8 mouse cellular contexts compared by ENCODE assay signal in the genomic region with DNA sequence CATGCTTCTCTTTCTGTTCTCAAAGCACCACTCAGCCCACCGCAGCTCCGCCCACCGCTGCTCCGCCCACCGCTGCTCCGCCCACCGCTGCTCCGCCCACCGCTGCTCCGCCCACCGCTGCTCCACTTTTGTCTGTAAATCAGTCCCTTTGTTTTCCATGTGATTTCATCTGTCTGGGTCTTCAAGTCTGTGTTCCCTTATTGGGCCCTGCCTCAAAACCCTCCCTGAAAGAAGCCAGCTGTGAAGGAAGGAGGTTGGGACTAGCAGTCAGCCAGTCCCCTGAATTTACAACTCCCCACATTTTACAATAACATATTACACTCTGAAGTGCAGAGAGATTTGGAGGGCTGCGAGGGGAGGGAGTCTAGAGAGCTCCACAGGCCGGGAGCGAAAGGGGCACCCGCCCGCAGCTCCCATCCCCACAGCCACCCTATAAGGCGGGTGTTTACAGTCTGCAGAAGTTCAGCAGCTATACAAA. TPM values are rescaled to one million over a fixed set of nuclear protein-coding genes. Genes with fewer than 3 reads are reported as not detected.
A peak's percentile ranks its signal among the peaks of the same experiment; 100 is the strongest.
DNase-seq lines count a peak whose midpoint lies in the region; ATAC-seq lines count a peak whose summit lies in the region.
"Had no signal": no experiment of that assay in that cellular context is flagged by ENCODE, and none has a peak within 500 bp of the region (broad histone marks: within the 10 kb centered on the region; RNA-seq: fewer than 3 reads in every experiment).

No protein-coding gene starts in this region.

- peaks cover 43% of the 10 kb centered on the region for H3K4me1 ChIP-seq in heart, embryonic 10.5 days
- H3K4me1 ChIP-seq in kidney, embryonic 15.5 days = peaks cover 17% of the 10 kb centered on the region
- H3K4me1 ChIP-seq in midbrain, embryonic 16.5 days (ENCODE audit: control insufficient read depth, insufficient read depth, low read length) = no peaks in the 10 kb centered on the region

- no peak overlapping the region for H3K9ac ChIP-seq in kidney, embryonic 15.5 days
- no peak overlapping the region for H3K9ac ChIP-seq in midbrain, embryonic 16.5 days (ENCODE audit: low read depth, low read length)

- peaks cover 5% of the 10 kb centered on the region; the same call in 1 of the 2 replicates for H3K27me3 ChIP-seq in heart, embryonic 10.5 days (ENCODE audit: insufficient read depth, poor library complexity, severe bottlenecking)
- H3K27me3 ChIP-seq in kidney, embryonic 15.5 days = peaks cover 22% of the 10 kb centered on the region
- no peaks in the 10 kb centered on the region for H3K27me3 ChIP-seq in midbrain, embryonic 16.5 days (ENCODE audit: control insufficient read depth, insufficient read depth, low read depth, low read length)

- H3K27ac ChIP-seq in heart, embryonic 10.5 days = peak overlapping the region; percentile 65; the same call in 1 of the 2 replicates
- H3K27ac ChIP-seq in kidney, embryonic 15.5 days = peak overlapping the region; percentile 91
- H3K27ac ChIP-seq in midbrain, embryonic 16.5 days (ENCODE audit: low read length) = no peak overlapping the region

- no peaks in the 10 kb centered on the region for H3K9me3 ChIP-seq in heart, embryonic 10.5 days
- H3K9me3 ChIP-seq in kidney, embryonic 15.5 days (replicated peaks) = no peaks in the 10 kb centered on the region
- H3K9me3 ChIP-seq in midbrain, embryonic 16.5 days (replicated peaks; ENCODE audit: control insufficient read depth, low read length, poor library complexity, severe bottlenecking) = no peaks in the 10 kb centered on the region

- H3K4me3 ChIP-seq in heart, embryonic 10.5 days = no peak overlapping the region
- peak overlapping the region; percentile 21 for H3K4me3 ChIP-seq in kidney, embryonic 15.5 days (replicated peaks)
- H3K4me3 ChIP-seq in midbrain, embryonic 16.5 days (ENCODE audit: low read depth, low read length) = no peak overlapping the region
- H3K4me3 ChIP-seq: myocyte had no signal

- peak; percentile 90 for ATAC-seq in kidney, embryonic 15.5 days (replicated peaks; ENCODE audit: low FRiP score)
- no peak for ATAC-seq in midbrain, embryonic 16.5 days

- peak; percentile 46 for DNase-seq in WW6 (ENCODE audit: low read depth, low spot score)
- DNase-seq in embryo, embryonic 11 days = peak; percentile 50
- DNase-seq in heart, embryonic 10.5 days (ENCODE audit: low spot score) = no peak
- DNase-seq in left cerebral cortex, adult 18-20 months (ENCODE audit: low spot score in 2 of 2) = no peak
- DNase-seq in cerebellum, postnatal 25 days = no peak

- H3K4me2 ChIP-seq in kidney, embryonic 15.5 days = peak overlapping the region; percentile 49
- 0 out of 2 replicates have a peak overlapping the region, but pooled peaks have one; percentile 8 for H3K4me2 ChIP-seq in midbrain, embryonic 16.5 days (ENCODE audit: low read length)

- peaks cover 82% of the 10 kb centered on the region for H3K36me3 ChIP-seq in heart, embryonic 10.5 days
- no peaks in the 10 kb centered on the region for H3K36me3 ChIP-seq in kidney, embryonic 15.5 days
- H3K36me3 ChIP-seq in midbrain, embryonic 16.5 days (ENCODE audit: control insufficient read depth, insufficient read depth, low read length) = no peaks in the 10 kb centered on the region

- 22% methylated on average over 12 of the region's 17 CpGs for WGBS in heart, embryonic 10.5 days
- WGBS in kidney, embryonic 15.5 days = 11% methylated on average over 17 of the region's 17 CpGs
- 23% methylated on average over 11 of the region's 17 CpGs for WGBS in midbrain, embryonic 16.5 days

RNA-seq across cellular contexts. Expression of a gene that starts 18.1 kb away (rescaled TPM):
- not detected in 2 replicates for polyA plus RNA-seq in heart, embryonic 10.5 days (2016; fragmentation: Nextera tagmentation; extraction: Ambion mirVana)
- not detected in 2 replicates for polyA plus RNA-seq in kidney, embryonic 15.5 days (2015; fragmentation: Nextera tagmentation; extraction: Ambion mirVana)
- polyA plus RNA-seq in midbrain, embryonic 16.5 days (2015; fragmentation: Nextera tagmentation; extraction: Ambion mirVana) = not detected in 2 replicates
- not detected for total RNA-seq in left cerebral cortex, adult 18-20 months (2021)
- polyA plus RNA-seq: myocyte had no signal

RNA-seq across cellular contexts. Expression of a gene that starts 37.6 kb away (rescaled TPM):
- 48.0 and 48.9 TPM in 2 replicates for polyA plus RNA-seq in heart, embryonic 10.5 days (2016; fragmentation: Nextera tagmentation; extraction: Ambion mirVana)
- polyA plus RNA-seq in kidney, embryonic 15.5 days (2015; fragmentation: Nextera tagmentation; extraction: Ambion mirVana) = 47.3 and 47.7 TPM in 2 replicates
- polyA plus RNA-seq in midbrain, embryonic 16.5 days (2015; fragmentation: Nextera tagmentation; extraction: Ambion mirVana) = 15.2 and 15.4 TPM in 2 replicates
- 10 to 100 TPM; 32.8 to 33.6 TPM for total RNA-seq in left cerebral cortex, adult 18-20 months (2021)

RNA-seq across cellular contexts. Expression of a gene that starts 47.8 kb away (rescaled TPM):
- 136 and 219 TPM in 2 replicates for polyA plus RNA-seq in heart, embryonic 10.5 days (2016; fragmentation: Nextera tagmentation; extraction: Ambion mirVana)
- 3.7 and 7.1 TPM in 2 replicates for polyA plus RNA-seq in kidney, embryonic 15.5 days (2015; fragmentation: Nextera tagmentation; extraction: Ambion mirVana)
- 0.71 and 0.99 TPM in 2 replicates for polyA plus RNA-seq in midbrain, embryonic 16.5 days (2015; fragmentation: Nextera tagmentation; extraction: Ambion mirVana)
- 1 to 10 TPM; 2.2 to 3.1 TPM for total RNA-seq in left cerebral cortex, adult 18-20 months (2021)

RNA-seq across cellular contexts. Expression of a gene that starts 59.2 kb away (rescaled TPM):
- polyA plus RNA-seq in heart, embryonic 10.5 days (2016; fragmentation: Nextera tagmentation; extraction: Ambion mirVana) = 4.1 and 5.9 TPM in 2 replicates
- polyA plus RNA-seq in kidney, embryonic 15.5 days (2015; fragmentation: Nextera tagmentation; extraction: Ambion mirVana) = 0.45 and 0.55 TPM in 2 replicates
- polyA plus RNA-seq in midbrain, embryonic 16.5 days (2015; fragmentation: Nextera tagmentation; extraction: Ambion mirVana) = not detected in 2 replicates
- total RNA-seq in left cerebral cortex, adult 18-20 months (2021) = not detected

Comparison
In these comparisons a context has a peak if more than half of its experiments do, and no peak if none do; other contexts are left out.
1. DNase-seq: peak in WW6 (single experiment) and embryo, embryonic 11 days (single experiment); none in heart, embryonic 10.5 days (single experiment), left cerebral cortex, adult 18-20 months (0 of 2) and cerebellum, postnatal 25 days (0 of 2).
2. RNA of a gene that starts 47.8 kb away (polyA plus RNA-seq): 136 to 219 TPM in heart, embryonic 10.5 days; 3.7 to 7.1 TPM in kidney, embryonic 15.5 days and 0.71 to 0.99 TPM in midbrain, embryonic 16.5 days; every median in the first group is over 10 times any median in the second.